Mouse (Mus musculus) natural killer cell, adult 2 months (primary cell): ENCODE results near the gene Mpv17l2.

Experiments
- DNase-seq, 2 experiments: peaks; one replicate each; pipeline ENCODE4 v3.0.0; 2022; ENCODE audit warnings: low spot score in 2 of 2

Mpv17l2 gene

DNA sequence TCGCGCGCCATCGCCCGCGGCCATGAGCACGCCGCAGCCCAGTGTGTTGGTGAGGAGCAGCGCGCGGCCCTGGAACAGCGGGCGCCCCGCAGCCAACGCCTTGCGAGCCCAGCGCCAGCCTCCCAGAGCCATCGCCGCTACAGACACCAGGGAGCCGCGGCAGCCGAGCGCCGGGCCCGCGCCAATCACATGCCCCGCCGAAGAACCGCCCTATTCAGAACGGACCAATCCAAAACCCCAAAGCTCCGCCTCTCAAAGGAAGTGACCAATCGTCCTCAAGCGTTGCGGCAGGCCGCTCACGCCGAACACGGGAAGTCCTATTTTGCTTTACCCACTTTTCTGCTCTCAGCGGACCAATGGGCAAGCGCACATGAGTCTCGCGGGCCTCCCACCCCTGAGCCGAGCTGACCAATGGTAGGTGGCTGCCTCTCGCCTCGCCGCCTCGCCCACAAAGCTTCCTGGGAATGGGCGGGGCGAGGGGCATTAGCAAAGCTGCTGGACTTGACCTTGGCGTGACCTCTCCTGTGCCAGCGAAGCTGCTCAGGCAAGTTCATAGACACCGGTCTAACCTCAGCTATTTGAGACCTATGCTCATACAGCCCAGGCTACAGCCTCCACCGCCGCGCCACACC, at the start of gene Mpv17l2:
Mpv17l2 (minus strand) TSS at position 172 of the 632 bp plus-strand sequence.
- peak; percentile 95 to 96 for DNase-seq

GRCm38 (mm10) chr8:70808955-70809701, 48.4 kb upstream of the Mpv17l2 start:
- DNase-seq = no peak

DNA sequence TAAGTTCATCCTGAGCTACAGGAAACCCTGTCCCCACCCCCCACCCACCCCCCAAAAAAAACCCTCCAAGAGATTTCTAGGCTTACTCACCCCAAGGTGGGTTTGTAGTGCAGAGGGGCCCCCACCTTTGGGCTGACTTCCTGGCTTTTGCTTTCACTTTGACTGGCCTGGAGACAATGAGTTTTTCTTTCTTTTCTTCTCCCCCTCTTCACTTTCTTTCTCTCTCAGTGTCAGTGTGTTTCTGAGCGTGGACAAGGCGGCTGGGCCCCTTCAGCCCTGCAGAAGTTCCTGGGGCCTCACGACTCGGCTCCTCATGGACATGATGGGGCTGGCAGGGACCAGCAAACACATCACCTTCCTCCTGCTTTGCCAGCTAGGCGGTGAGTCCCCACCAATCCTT, 47.5 kb upstream of the Mpv17l2 start, which contains the start of gene Il12rb1:
Il12rb1 (plus strand) TSS at position 211 of the 400 bp plus-strand sequence.
- peak; percentile 44 to 50 for DNase-seq

GRCm38 (mm10) chr8:70807304-70807703, 46.6 kb upstream of the Mpv17l2 start:
- DNase-seq = no peak

DNA sequence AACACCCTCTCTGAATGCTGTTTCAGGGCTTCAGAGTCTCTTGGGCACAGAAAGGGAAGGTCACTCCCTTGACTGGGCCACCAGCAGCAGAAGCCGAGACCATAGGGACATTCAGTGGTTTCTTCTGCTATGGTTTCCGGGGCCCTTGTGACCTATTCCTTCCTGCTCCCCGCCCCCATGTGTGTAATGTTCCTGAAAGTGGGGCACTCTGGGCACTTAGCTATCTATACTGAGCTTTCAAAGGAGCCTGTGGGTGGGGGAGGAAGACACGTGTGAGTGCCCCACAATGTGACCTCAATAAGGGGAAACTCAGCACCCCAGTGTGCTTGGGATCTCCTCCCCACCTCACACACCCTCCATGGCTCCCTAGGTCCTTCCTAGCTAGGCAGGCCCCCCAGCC, 45.8 kb upstream of the Mpv17l2 start:
- peak; percentile 73 to 74 for DNase-seq

GRCm38 (mm10) chr8:70804481-70805206, 43.9 kb upstream of the Mpv17l2 start, which contains the start of gene Mast3:
Gene Mast3, minus strand, starts transcription at chr8:70805054.
- DNase-seq = peak; percentile 77 to 82

DNA sequence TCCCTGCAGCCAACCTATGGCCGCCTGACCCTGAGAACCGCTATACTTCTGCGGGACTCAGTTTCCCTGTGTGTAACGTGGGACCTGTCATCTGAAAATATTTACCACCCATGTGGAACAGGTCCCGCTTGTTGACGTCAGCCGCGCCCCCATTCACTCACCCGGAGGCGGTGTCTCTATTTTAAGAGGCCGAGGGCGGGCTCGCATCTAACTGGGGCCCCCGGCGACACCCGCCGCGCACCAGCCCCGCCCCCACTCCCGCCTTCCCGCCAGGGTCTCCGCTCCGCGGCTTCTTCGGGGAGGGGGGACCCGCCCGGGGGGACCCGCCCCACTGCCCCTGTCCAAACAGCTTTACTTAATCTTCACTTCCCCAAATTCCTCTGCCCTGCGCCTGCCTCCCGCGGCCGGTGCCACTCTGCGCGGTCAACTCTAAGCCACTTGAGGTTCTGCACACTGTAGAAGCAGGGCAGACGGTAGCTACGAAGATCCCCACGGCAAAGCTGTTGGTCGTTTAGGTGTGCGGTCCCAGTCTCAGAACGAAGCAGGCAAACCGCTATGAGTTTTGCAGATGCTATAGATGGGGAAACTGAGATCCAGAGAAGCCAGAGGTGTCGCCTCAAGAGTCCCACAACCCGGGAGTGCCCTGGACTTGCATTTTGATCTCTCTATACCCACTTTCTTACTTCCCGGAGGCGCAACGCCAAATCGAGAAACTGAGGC, 43.2 kb upstream of the Mpv17l2 start:
- DNase-seq = peak in 1 of 2 experiments; percentile 69

DNA sequence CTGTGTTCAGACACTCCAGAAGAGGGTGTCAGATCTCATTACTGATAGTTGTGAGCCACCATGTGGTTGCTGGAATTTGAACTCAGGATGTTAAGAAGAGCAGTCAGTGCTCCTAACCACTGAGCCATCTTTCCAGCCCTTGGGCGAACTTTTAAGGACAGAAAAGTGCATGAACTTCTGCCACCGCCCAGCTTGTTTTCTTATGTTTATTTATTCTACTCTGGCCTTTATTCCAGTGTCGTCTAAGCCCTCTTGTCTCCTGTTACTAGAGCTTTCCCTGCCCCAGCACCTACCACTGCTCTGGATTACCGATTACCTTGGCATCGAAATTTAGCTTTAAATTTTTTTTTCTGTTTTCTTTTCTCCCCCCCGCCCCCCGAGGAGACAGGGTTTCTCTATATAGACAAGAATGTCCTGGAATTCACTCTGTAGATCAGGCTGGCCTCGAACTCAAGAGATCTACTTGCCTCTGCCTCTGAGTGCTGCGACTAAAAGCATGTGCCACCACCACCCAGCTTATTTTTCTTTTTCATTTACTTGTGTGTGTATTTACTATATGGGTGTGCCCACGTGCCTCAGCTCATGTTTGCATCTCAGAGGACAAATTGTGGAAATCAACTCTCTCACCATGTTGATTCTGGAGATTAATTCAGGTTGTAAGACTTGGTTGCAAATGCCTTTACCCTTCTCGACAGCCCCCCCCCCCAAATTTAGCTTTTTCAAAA, 42.2 kb upstream of the Mpv17l2 start:
- DNase-seq = no peak

- DNase-seq = no peak
Observed at GRCm38 (mm10) chr8:70801830-70802229, 41.1 kb upstream of the Mpv17l2 start.

DNA sequence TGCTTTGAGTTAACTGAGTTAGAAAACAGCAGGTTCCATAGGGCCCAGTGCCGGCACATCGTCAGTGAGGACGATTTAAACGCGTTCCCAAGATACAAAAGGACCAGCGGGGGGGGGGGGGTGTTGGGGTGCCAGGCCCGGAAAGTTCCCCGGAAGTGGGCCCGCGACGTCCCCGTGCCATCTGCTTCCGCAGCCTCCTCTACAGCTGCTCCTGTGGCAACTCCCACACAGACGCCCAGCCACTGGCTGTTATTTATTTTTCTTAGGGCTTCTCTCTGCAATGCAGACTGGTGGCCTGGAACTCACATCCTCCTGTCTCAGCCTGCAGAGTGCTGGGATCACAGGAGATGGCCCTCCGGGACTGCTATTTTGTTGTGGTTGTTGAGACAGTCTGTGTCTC, 40.4 kb upstream of the Mpv17l2 start:
- no peak for DNase-seq

- peak in 1 of 2 experiments; percentile 37 for DNase-seq
Observed at GRCm38 (mm10) chr8:70800648-70801047, 39.9 kb upstream of the Mpv17l2 start.

- no peak for DNase-seq
Observed at GRCm38 (mm10) chr8:70798281-70798680, 37.5 kb upstream of the Mpv17l2 start.

- peak; percentile 81 to 82 for DNase-seq
Observed at GRCm38 (mm10) chr8:70797081-70798070, 36.6 kb upstream of the Mpv17l2 start.

DNA sequence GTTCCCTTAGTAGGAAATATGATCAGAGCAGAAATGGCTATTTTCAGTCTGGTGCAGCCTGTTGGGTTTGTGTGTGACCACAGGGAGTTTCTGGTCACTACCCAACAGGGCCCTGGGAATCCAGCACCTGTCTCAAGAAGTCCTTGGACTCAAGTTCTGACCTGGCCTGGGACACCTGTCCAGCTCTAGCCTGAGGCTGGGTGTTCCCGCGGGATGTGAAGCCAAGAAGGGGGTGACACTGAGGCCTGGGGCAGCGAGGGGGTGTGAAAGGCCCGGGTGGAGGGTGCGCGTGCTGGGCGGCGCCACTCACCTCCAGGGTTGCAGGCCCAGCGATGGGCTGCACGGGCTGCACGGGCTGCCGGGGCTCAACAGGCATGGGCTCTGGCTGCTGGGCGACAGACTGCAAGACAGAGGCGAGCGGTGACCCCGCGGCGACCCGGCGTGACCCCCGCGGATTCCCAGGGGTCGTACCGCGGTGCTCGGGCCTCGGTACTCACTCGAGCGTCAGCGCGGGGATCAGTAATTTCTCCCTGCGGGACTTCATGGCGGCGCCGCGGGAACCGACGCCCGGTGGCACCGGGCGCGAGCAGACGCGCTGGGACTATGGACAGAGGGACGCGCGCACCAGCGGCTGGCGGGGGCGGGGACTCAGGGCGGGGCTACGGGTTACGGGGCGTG, 35.8 kb upstream of the Mpv17l2 start:
- no peak for DNase-seq

DNA sequence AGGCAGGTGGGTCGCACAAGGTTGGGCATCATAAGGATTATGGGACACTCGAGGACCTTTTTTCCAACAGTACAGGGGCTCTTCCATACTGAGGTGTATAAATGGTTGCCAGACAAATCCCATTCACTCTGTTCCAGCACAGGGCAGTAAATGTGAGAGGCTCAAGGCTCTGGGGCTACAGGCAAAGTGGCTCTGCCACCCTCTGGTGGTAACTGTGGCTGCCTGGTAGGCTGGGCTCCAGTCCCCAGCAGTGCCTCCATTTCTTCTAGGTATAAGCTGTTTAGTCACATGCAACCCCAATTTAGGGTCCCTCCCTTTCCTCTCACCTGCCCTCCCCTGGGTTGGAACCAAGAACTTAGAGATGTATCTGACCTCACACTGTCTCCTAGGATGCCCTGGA, 34.6 kb upstream of the Mpv17l2 start:
- no peak for DNase-seq

DNA sequence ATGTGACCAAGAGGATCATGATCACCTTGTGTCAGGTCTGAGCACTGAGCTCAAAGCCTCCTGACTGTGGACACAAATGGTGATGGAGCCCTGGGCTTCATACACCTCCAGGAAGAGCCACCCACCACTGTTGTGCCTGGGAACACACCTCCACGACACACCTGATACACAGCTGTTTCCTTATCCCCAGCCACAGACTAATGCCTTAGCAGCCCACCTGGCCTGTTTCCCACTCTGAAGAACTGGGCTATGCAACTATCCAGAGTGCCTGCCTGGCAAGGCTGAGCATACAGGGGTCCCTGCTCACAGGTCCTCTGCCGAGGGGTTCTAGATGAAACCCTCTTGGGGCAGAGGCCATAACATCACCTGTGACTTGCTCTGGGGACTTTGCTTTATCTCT, 33.5 kb upstream of the Mpv17l2 start:
- no peak for DNase-seq

- DNase-seq = peak; percentile 89 to 91
Observed at GRCm38 (mm10) chr8:70792700-70793099, 32.0 kb upstream of the Mpv17l2 start.

GRCm38 (mm10) chr8:70791975-70792691, 31.4 kb upstream of the Mpv17l2 start:
- DNase-seq = peak; percentile 99

- DNase-seq = peak; percentile 80 to 84
Observed at GRCm38 (mm10) chr8:70791294-70791701, 30.6 kb upstream of the Mpv17l2 start.
